Mouse (Mus musculus): ENCODE results near the gene Prrc2a. TPM values are rescaled to one million over a fixed set of nuclear protein-coding genes. Genes with fewer than 3 reads are reported as not detected.

Prrc2a gene
- polyA plus RNA-seq, 1 experiment from 2014 or later, result 79.2 TPM

DNA sequence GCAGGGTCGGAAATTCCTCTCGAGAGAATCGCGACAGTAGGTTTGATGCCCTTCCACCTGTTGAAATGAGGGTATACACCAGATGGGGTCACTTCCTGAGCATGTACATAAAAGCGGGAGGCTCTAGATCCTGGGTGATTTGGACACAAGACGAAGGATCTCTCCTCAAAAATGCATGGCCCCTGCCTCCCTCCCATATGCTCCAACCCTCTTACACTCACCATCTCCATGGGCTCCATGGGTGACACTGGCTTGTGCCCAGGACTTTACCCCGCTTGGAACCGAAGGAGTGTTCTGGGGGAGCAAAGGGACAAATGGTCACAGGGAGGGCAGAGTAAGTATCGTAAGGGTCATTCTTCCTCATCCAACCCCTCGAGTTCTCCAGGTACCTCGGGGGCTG, 3.3 kb downstream of the Prrc2a start:
- Histone ChIP-seq H3K4me1 (replicated peaks; ENCODE audit: insufficient read depth, low read length) (peaks cover 23% of the 10 kb centered on the region; the same call in 1 of the 2 replicates), H3K9ac (ENCODE audit: low read depth, low read length) (0 out of 2 replicates have a peak overlapping the region, but pooled peaks have one; percentile 18), H3K4me3 (replicated peaks; ENCODE audit: low read depth, low read length) (no peak overlapping the region), H3K27me3 (ENCODE audit: insufficient read depth, low read length) (no peaks in the 10 kb centered on the region), H3K9me3 (replicated peaks; ENCODE audit: low read length) (no peaks in the 10 kb centered on the region), H3K36me3 (ENCODE audit: insufficient read depth, low read length) (peaks cover 57% of the 10 kb centered on the region), H3K27ac (no peak overlapping the region), H3K4me2 (ENCODE audit: low read length) (no peak overlapping the region)
- WGBS, result 70% methylated on average over 11 of the region's 11 CpGs
- no peak for DNase-seq (ENCODE audit: low spot score)
- no peak for ATAC-seq (replicated peaks; ENCODE audit: low FRiP score, low read depth)
- no peak for TF ChIP-seq CTCF (IDR thresholded peaks at IDR 0.05; ENCODE audit: low read depth)

DNA sequence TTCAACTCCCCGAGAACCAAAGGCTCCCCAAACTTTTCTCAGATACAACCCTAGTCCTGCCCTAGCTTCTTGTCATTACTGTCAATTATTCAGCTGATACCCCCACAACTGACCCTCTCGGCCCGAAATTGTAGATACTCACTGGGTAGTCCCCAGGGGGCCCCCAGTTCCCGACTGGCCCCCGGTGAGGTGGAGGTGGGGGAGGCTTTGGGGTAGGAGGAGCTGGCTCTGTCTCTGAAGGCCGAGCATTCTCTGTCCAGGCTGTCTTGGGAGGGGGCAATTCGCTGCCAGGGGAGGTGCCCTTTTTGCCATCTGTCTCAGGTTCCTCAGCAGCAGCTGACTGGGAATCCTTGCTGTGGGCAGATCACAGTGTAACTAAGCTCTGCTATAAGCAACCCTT, 5.1 kb downstream of the Prrc2a start:
- Histone ChIP-seq H3K4me2 (ENCODE audit: low read length) (no peak overlapping the region), H3K4me3 (replicated peaks; ENCODE audit: low read depth, low read length) (no peak overlapping the region), H3K27ac (no peak overlapping the region), H3K4me1 (replicated peaks; ENCODE audit: insufficient read depth, low read length) (peaks cover 17% of the 10 kb centered on the region; the same call in 1 of the 2 replicates), H3K36me3 (ENCODE audit: insufficient read depth, low read length) (peaks cover 74% of the 10 kb centered on the region), H3K27me3 (ENCODE audit: insufficient read depth, low read length) (no peaks in the 10 kb centered on the region), H3K9ac (ENCODE audit: low read depth, low read length) (no peak overlapping the region), H3K9me3 (replicated peaks; ENCODE audit: low read length) (no peaks in the 10 kb centered on the region)
- no peak for TF ChIP-seq CTCF (IDR thresholded peaks at IDR 0.05; ENCODE audit: low read depth)
- DNase-seq (ENCODE audit: low spot score) (no peak), ATAC-seq (replicated peaks; ENCODE audit: low FRiP score, low read depth) (no peak)
- 67% methylated on average over 7 of the region's 7 CpGs for WGBS

DNA sequence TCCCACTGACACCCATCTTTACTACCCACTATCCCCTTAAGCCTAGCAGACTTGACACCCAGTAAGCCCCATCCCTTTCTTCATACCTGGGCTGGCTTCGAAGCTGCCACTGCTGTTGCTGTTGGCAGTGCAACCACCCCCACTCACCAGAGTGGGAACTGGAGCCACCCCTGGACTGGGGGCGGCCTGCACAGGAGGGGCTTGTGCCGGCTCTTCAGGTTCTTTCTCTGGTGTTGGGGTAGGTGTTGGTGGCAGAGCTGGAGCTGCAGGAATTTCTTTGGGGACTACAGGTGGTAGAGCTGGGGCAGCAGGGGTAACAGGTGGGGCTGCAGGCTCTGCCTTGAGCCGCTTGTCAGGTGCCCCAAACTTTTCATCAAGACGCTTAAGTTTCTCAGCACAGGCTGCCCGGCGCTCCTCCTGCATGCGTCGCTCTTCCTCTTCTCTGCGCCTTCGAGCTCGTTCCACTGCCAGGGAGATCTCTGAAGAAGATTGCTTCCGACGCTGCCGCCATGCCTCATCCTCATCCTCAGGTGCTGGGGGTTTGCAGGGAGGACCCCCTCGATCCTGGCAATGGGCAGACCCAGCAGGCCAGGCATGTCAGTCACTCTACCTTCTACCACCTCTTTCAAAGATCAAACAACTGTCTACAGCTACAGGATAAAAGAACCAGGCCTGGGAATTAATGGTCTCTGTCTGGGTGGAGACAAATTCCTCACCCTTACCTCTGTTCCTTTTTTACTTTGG, 5.7 kb downstream of the Prrc2a start:
- Histone ChIP-seq H3K9ac (ENCODE audit: low read depth, low read length) (no peak overlapping the region), H3K4me2 (ENCODE audit: low read length) (no peak overlapping the region), H3K27ac (no peak overlapping the region), H3K27me3 (ENCODE audit: insufficient read depth, low read length) (no peaks in the 10 kb centered on the region), H3K4me3 (replicated peaks; ENCODE audit: low read depth, low read length) (no peak overlapping the region), H3K9me3 (replicated peaks; ENCODE audit: low read length) (no peaks in the 10 kb centered on the region), H3K36me3 (ENCODE audit: insufficient read depth, low read length) (peaks cover 80% of the 10 kb centered on the region), H3K4me1 (replicated peaks; ENCODE audit: insufficient read depth, low read length) (peaks cover 17% of the 10 kb centered on the region; the same call in 1 of the 2 replicates)
- 87% methylated on average over 16 of the region's 16 CpGs for WGBS
- no peak for TF ChIP-seq CTCF (IDR thresholded peaks at IDR 0.05; ENCODE audit: low read depth)
- DNase-seq (ENCODE audit: low spot score) (no peak), ATAC-seq (replicated peaks; ENCODE audit: low FRiP score, low read depth) (no peak)

DNA sequence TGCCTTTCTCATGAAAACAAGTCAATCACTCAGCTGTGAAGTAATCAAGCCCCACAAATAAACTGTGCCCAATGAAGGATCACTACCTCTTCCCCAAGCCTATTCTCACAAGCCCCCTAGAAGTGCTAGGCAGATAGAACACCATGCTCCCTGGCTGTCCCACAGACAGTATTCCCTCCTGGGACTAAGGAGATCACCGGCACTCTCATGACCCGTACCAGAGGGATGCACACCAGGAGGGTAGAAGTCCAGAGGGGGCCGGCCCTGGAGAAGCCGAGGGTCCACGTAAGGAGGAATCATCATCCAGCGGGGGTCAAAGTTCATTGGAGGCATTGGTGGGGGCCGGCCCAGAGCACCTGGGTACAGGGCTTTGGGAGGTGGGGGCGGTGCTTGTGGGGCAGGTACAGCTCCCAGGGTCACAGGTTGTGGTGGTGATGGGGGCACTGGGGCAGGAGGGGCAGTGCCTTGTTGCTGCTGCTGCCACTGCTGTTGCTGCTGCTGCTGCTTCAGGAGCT, 7.0 kb downstream of the Prrc2a start:
- ATAC-seq (replicated peaks; ENCODE audit: low FRiP score, low read depth), result peak; percentile 30
- no peak for TF ChIP-seq CTCF (IDR thresholded peaks at IDR 0.05; ENCODE audit: low read depth)

DNA sequence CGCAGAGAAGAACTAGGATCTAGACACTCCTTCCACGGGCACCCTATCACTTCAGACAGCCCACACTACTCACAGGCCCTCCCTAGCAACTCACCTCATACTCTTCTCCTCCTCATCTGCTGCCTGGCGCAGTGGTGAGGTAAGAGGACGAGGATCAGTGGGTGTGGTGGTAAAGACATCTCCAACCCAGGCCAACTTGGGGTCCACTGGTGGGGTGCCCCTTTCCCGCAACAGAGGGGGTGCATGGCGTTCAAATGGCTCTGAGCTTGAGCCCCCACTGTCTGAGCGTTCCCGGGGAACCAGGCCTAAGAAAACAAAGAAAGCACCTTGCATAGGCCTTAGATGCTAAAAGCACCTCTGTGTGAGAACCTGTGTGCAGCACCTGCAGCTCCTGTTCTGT, 7.4 kb downstream of the Prrc2a start:
- Histone ChIP-seq H3K27ac (no peak overlapping the region), H3K4me2 (ENCODE audit: low read length) (no peak overlapping the region), H3K9ac (ENCODE audit: low read depth, low read length) (no peak overlapping the region), H3K27me3 (ENCODE audit: insufficient read depth, low read length) (no peaks in the 10 kb centered on the region), H3K4me1 (replicated peaks; ENCODE audit: insufficient read depth, low read length) (peaks cover 8% of the 10 kb centered on the region; the same call in 1 of the 2 replicates), H3K36me3 (ENCODE audit: insufficient read depth, low read length) (peaks cover 97% of the 10 kb centered on the region), H3K4me3 (replicated peaks; ENCODE audit: low read depth, low read length) (no peak overlapping the region), H3K9me3 (replicated peaks; ENCODE audit: low read length) (no peaks in the 10 kb centered on the region)
- ATAC-seq (replicated peaks; ENCODE audit: low FRiP score, low read depth), result no peak
- no peak for DNase-seq (ENCODE audit: low spot score)
- WGBS, result 89% methylated on average over 8 of the region's 8 CpGs
- no peak for TF ChIP-seq CTCF (IDR thresholded peaks at IDR 0.05; ENCODE audit: low read depth)

More for the DNA sequence above, 7.0 kb downstream of the Prrc2a start:
- Histone ChIP-seq H3K4me3 (replicated peaks; ENCODE audit: low read depth, low read length) (no peak overlapping the region), H3K9ac (ENCODE audit: low read depth, low read length) (no peak overlapping the region), H3K4me1 (replicated peaks; ENCODE audit: insufficient read depth, low read length) (peaks cover 13% of the 10 kb centered on the region; the same call in 1 of the 2 replicates), H3K4me2 (ENCODE audit: low read length) (no peak overlapping the region), H3K27ac (no peak overlapping the region), H3K27me3 (ENCODE audit: insufficient read depth, low read length) (no peaks in the 10 kb centered on the region), H3K9me3 (replicated peaks; ENCODE audit: low read length) (no peaks in the 10 kb centered on the region), H3K36me3 (ENCODE audit: insufficient read depth, low read length) (peaks cover 92% of the 10 kb centered on the region)
- WGBS, result 86% methylated on average over 8 of the region's 8 CpGs
- DNase-seq (ENCODE audit: low spot score), result no peak

DNA sequence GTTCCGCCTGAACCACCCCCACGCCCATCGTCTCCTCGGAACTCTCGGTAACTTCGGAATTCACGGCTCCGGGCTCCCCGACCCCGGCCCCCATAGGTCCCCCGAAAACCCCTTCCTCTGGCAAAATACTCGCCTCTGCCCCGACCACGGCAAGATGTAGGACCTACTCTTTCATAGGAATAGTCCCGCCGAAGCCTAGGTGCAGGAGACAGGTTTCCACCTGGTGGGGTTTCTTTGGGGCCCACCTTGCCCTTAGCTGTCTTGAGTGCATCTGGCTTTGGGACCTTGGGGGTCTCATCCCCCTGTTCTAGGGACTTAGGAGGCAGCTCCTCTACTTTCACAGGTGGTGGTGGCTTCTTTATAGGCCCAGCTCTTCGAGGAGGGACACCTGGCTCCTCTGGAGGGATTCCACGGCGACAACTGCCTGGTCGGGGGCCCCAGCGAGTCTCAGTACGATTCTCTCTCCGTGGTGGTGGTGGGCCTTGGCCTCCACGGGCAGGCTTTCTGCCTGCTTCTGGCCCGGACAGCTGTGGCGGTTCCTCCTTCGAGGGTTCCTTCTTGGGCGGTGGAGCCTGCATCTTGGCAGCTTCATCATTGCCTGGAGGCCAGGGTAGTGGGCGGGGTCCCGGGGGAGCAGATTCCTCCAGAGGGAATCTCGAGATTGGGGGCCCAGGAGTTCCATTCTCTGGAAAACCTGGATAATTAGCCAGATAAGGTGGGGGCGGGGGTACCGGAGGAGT, 8.1 kb downstream of the Prrc2a start:
- H3K4me3 ChIP-seq (replicated peaks; ENCODE audit: low read depth, low read length), result no peak overlapping the region
- H3K27ac ChIP-seq, result no peak overlapping the region
- no peak for ATAC-seq (replicated peaks; ENCODE audit: low FRiP score, low read depth)
- no peak overlapping the region for H3K9ac ChIP-seq (ENCODE audit: low read depth, low read length)
- no peak for DNase-seq (ENCODE audit: low spot score)
- 0 out of 2 replicates have a peak, but pooled peaks cover 2% of the 10 kb centered on the region for H3K4me1 ChIP-seq (replicated peaks; ENCODE audit: insufficient read depth, low read length)
- H3K27me3 ChIP-seq (ENCODE audit: insufficient read depth, low read length), result no peaks in the 10 kb centered on the region
- no peak for TF ChIP-seq CTCF (IDR thresholded peaks at IDR 0.05; ENCODE audit: low read depth)
- 87% methylated on average over 33 of the region's 33 CpGs for WGBS
- H3K4me2 ChIP-seq (ENCODE audit: low read length), result no peak overlapping the region
- peaks cover 96% of the 10 kb centered on the region for H3K36me3 ChIP-seq (ENCODE audit: insufficient read depth, low read length)
- no peaks in the 10 kb centered on the region for H3K9me3 ChIP-seq (replicated peaks; ENCODE audit: low read length)
